Mouse (Mus musculus): Measurements from ENCODE around the gene Lsmem1.
"Not testable (repeated sequence)": the region's sequence is repeated elsewhere in the genome, so short reads cannot be mapped to it uniquely, and the experiment has no call there.

The Lsmem1 gene

GRCm38 (mm10) chr12:40214888-40215876 is 15.9 kb upstream of the Lsmem1 start:
- DNase-seq (ENCODE audit: low spot score in 2 of 2) = no peak

GRCm38 (mm10) chr12:40209049-40209448 is 9.8 kb upstream of the Lsmem1 start:
- DNase-seq (ENCODE audit: low spot score in 2 of 2) = no peak

- DNase-seq (ENCODE audit: low spot score in 2 of 2) = no peak
Measured at GRCm38 (mm10) chr12:40207909-40208308, 8.6 kb upstream of the Lsmem1 start.

DNA sequence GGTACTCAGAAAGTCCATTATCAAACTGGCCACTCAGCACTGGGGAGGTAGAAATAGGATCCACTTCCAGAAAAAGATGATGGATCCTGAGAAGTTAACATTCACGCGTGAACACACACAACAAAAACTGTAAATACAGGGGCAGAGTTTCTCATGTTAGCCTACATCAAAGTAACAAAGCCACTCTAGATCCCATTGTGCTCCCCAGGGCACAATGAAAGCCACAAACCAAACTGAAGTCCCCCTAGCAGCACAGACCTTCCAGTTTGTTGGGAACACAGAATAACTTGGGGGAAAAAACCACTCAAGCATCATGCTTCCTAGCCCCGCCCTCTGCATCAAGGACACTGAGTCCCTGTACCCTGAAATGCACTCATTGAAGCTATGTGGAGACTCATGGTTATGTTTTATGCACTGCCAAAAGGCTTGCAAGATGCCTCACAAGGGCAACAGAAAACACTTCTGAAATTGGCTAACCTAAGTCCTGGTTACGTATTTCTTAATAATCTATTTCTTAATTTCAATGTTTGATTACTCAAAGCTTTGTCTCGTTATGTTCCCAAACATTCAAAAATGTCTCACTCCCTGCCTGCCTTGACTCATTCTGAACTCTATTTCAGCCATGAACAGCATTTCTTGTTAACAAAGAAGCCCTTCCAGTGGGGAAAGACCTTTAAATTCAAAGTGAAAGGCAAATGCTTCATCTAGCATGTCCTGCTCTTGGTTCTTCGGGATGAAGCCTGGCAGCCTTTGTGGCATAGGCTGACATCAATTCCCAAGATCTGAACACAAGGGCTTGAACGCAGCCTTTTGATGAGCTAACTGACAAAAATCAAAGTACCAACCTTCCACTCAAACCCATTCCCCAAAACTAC is 3.1 kb upstream of the Lsmem1 start:
- no peak for DNase-seq (ENCODE audit: low spot score in 2 of 2)

DNA sequence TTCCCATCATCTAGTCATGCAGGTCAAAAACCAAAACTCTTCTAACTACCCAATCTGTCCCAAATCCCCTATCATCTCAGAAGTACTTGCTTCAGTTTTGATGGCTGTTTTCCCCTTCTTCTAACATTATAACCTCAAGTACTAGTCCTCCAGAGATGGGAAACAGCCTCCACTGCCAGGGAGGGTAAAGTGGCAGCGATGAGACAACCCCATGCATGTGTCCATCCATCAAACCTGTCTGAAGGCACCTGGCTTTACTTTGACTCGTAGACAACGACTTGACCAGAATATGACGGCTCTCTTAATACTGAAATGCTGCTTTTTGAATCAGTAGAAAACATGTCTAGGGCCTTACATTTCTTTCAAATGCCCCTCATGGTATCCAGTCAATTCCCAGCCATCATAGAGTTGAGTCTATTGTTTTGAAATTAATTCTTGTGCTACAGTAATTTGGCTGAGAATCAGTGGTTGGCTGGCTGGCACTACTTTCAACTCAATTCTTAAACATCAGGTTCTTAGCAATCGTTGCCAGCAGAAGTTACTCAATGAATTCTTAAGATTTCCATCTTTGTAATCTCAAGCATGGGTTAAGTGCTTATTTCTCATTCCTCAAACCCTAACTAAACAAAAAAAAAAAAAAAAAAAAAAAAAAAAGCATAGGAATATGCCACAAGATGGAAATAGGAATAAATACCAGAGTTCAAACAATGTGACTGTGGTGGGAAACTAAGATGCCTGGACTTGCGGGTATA is 1.4 kb upstream of the Lsmem1 start:
- DNase-seq (ENCODE audit: low spot score in 2 of 2) = no peak

- DNase-seq (ENCODE audit: low spot score in 2 of 2) = peak in 1 of 2 experiments; percentile 84
Measured at GRCm38 (mm10) chr12:40199795-40200402, 609 bp upstream of the Lsmem1 start.

- no peak for DNase-seq (ENCODE audit: low spot score in 2 of 2)
Measured at GRCm38 (mm10) chr12:40198427-40198826, 863 bp downstream of the Lsmem1 start.

DNA sequence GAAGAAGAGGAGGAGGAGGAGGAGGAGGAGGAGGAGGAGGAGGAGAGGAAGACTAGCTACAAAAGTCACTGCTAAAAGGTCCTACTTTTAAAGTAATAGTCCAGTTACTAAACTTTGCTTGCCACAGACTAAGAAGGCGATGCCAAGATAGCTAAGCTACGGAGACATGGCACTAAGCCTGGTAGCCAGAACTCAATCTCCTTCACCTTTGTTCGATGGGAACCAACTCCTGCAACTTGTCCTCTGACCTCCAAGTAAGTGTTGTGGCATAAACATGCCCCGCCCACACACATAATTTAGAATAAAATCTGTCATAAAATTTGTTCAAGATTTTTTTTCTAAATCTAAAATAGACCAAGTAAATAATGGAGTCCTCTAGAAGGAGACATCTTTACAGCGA is 1.3 kb downstream of the Lsmem1 start:
- DNase-seq (ENCODE audit: low spot score in 2 of 2) = no peak

DNA sequence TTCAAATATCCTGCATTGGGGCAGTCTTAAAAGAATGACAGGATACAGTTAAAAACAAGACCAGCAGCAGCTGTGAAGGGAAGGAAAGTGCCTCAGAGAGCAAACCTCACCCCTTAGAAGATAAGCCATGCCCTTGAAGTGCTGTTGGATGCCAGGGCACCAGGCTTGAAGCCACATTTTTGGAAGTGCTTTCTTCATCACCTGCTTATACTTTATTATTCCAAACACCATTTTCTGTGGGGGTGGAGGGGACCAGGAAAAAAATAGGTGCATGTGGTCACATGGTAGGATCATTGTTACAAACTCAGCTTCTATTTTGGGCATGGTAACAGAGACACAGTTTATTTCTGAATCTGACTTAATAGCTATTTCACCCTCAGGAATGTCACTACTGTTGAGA is 1.8 kb downstream of the Lsmem1 start:
- DNase-seq (ENCODE audit: low spot score in 2 of 2) = no peak

DNA sequence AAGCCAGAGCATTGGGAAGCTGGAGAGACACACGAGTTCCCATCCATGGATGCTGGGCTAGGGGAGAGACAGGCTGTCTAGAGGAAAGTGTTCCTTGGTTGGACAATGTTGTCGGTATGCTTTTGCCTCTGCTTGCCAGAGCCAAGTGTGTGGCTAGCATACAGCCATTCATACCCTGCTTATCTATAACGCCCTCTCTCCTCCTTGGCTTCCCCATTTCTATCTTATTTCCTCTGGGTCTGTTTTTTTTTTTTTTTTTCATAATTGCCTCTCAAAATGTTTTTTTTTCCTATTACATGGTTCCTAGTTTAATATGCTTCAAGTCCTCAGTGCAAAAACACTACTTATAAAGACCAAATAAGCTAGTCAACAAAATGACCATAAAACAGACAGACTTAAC is 13.8 kb downstream of the Lsmem1 start:
- DNase-seq (ENCODE audit: low spot score in 2 of 2) = no peak

DNA sequence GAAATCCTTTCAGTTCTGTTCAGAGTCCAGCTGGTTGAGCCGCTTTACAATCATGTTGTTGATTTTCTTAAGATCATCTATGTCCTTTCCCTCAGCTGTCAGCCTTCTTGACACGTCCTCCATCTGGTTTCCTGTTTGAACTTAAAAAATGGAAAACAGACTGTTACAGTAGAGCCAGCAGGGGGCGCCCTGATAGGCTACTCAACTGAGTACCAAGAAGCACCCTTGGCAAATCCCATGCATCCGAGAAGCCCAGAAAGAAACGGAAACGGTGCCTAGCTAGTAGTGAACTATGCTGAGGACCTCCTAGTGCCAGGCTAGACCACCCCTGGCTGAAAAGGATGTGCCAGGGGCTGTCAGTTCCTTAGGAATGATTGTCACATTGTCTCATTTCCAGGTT is 22.2 kb downstream of the Lsmem1 start:
- no peak for DNase-seq (ENCODE audit: low spot score in 2 of 2)

- DNase-seq (ENCODE audit: low spot score in 2 of 2) = no peak
Measured at GRCm38 (mm10) chr12:40176158-40176557, 23.1 kb downstream of the Lsmem1 start.

- not testable (repeated sequence) for DNase-seq (ENCODE audit: low spot score in 2 of 2)
Measured at GRCm38 (mm10) chr12:40175171-40175570, 24.1 kb downstream of the Lsmem1 start.

GRCm38 (mm10) chr12:40171637-40172036 is 27.7 kb downstream of the Lsmem1 start:
- DNase-seq (ENCODE audit: low spot score in 2 of 2) = no peak

- no peak for DNase-seq (ENCODE audit: low spot score in 2 of 2)
Measured at GRCm38 (mm10) chr12:40169675-40170074, 29.6 kb downstream of the Lsmem1 start.

DNA sequence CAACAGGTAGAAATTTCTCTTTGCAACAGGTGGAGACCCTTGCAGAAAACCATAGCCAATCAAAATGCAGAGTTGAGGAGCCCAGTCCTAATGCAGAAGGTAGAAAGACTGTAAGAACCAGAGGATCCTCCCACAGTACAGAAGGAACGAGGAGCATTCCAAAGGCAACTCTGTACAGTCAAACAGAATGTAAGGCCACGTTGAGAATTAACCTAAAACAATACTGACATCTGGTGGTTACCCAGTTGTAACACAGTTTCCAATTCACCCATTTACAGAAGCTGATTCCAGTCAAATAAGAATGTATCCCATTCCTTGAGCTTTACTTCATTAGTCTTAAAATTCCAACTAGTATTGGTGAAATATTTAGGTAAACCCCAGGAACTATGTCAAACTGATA is 34.7 kb downstream of the Lsmem1 start:
- DNase-seq (ENCODE audit: low spot score in 2 of 2) = peak; percentile 15 to 31

- DNase-seq (ENCODE audit: low spot score in 2 of 2) = no peak
Measured at GRCm38 (mm10) chr12:40160777-40161176, 38.5 kb downstream of the Lsmem1 start.

DNA sequence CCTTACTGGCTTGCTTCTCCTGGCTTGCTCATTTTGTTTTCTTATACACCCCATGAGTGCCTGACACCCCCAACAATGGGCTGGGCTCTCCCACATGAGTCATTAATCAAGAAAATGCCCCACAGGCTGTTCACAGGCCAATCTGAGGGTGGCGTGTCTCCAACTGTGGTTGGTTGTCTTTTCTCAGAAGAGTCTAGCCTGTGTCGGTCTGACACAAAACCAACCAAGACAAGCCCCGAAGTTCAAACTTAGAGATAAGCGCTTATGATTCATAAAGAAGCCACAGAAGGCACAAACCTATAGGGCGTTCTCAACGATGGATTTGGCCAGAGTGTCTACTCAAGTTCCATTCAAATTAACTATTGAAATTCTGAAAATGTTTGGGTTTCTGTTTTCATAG is 45.1 kb downstream of the Lsmem1 start:
- DNase-seq (ENCODE audit: low spot score in 2 of 2) = no peak

DNA sequence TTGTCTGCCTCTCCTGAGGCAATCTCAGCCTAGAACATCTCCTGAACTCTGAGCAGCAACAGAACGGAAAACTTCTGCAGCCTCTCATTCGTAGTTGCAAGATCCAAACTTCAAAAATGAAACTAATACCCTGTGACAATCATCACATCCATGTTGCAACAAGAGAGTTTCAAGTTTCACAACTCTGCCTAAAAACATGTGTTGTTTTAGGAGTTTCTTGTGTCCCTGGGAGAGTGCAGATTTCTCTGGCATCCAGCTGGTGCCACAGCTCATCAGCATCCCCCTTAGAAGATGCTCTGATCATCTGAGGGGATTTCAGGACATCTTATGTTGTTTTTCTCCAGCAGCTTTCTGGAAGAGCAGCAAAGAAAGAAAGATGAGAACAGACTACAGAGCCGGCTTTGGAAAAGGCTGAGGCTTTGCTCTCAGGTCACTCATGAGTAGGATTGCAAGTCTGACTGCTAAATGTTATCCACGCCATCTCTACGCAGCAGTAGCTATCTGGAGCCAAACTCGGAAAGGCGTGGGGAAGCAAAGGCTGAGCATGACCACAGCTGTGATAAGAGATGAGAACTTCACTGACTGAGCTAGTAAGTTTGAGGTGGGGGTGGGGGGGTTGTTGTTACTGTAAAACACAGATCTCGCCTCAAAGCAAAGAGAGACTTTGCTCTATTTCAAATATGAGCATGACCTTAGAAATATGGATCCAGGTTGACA is 46.8 kb downstream of the Lsmem1 start:
- no peak for DNase-seq (ENCODE audit: low spot score in 2 of 2)

DNA sequence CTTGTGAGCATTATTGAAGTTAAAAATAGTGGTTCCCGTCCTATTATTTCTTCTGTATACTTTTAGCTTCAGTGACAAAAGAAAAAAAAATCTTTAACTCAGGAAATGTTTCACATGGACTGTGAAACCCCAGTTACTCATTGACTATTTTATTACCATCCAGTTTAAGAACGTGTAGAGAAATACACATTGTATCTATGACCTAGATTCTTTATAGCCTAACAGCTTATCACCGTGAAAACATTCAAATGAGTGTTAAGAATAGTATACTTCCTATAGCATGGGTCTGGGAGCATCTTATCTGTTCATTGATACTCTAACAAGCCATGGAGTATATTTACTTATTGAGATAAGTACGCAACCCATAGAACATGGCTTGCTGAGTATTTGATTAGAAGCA is 52.0 kb downstream of the Lsmem1 start:
- no peak for DNase-seq (ENCODE audit: low spot score in 2 of 2)

- DNase-seq (ENCODE audit: low spot score in 2 of 2) = no peak
Measured at GRCm38 (mm10) chr12:40146510-40146909, 52.8 kb downstream of the Lsmem1 start.
